Mouse (Mus musculus): ENCODE data around the gene Rictor. TPM values are rescaled to one million over a fixed set of nuclear protein-coding genes. Genes with fewer than 3 reads are reported as not detected.

Rictor gene
- polyA plus RNA-seq, 1 experiment from 2014 or later: 33.5 TPM

Other genes with a start within 250 kb of the Rictor start
- 2.3 and 3.9 TPM in 2 replicates for gene Fyb, start 185.5 kb upstream of the Rictor start, polyA plus RNA-seq (2016; fragmentation: Nextera tagmentation; extraction: Ambion mirVana)
- 0.11 and 0.16 TPM in 2 replicates for gene Osmr, start 166.6 kb downstream of the Rictor start, polyA plus RNA-seq (2016; fragmentation: Nextera tagmentation; extraction: Ambion mirVana)